Mouse (Mus musculus) large intestine, adult 2 months (tissue): Measurements from ENCODE around the gene Dync1li2. TPM values are rescaled to one million over a fixed set of nuclear protein-coding genes. Genes with fewer than 3 reads are reported as not detected.

Experiments used
- DNase-seq: peaks from one replicate; pipeline ENCODE4 v3.0.0-alpha.2; 2012; ENCODE audit warnings: low read depth, low spot score
- WGBS: fragments of 180-500 bp; shearing (Covaris S2); methylation state at CpG from one replicate; pipeline ENCODE4 v1.1.7; 2018; 5-methylcytosine and 5-hydroxymethylcytosine counted together
- polyA plus RNA-seq: library from polyadenylated mRNA; depleted of rRNA; stranded (reverse); fragments of >200 nt; gene quantifications from 2 replicates; pipeline ENCODE4 v1.2.3, GENCODE M21; 2012; rRNA removed

Dync1li2 gene
- polyA plus RNA-seq, 1 experiment, result 9.9 TPM

- 44% methylated on average over 2 of the region's 2 CpGs for WGBS
- DNase-seq, result peak; percentile 83
Observed at GRCm38 (mm10) chr8:104387980-104388379, 54.9 kb downstream of the Dync1li2 start.

DNA sequence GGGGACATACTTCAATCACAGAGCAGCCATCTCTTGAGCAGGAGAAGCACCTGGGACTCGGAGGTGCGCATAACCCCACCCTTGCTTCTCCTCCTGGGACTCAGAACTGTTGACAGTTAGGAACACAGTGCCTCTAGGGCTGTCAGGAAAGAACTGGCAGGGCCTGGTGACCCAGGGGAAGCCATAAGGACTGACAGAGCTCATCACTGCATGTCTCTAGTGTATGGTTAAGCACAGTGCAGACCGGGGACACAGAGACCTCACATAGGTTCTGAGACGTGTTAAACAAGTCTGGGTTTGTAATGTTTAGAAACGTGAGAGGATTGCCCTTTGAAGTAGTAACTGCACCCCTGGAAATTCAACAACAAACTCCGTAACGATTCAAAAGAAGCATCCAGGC is 55.3 kb downstream of the Dync1li2 start:
- 25% methylated on average over 7 of the region's 7 CpGs for WGBS
- no peak for DNase-seq

- WGBS, result 59% methylated on average over 4 of the region's 4 CpGs
- DNase-seq, result no peak
Observed at GRCm38 (mm10) chr8:104386693-104387092, 56.2 kb downstream of the Dync1li2 start.

DNA sequence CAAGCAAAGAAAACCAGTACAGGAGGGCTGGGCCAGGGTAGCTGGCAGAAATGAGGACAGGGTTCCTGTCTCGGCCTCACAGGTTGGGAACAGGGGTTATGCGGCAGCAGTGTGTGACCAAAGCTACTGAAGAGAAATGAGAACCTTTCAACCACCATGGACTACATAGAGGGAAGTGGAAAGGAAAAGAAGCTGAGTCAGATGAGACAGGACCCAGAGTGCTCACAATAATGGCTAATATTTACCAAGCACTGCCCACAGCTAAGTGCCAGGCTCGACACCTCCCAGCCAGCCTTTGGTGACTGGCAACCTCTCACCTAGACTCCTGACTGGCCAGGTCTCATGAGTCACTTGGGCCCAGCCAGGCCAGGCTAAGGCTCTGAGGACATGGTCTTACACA is 58.9 kb downstream of the Dync1li2 start:
- 48% methylated on average over 3 of the region's 3 CpGs for WGBS
- DNase-seq, result no peak

DNA sequence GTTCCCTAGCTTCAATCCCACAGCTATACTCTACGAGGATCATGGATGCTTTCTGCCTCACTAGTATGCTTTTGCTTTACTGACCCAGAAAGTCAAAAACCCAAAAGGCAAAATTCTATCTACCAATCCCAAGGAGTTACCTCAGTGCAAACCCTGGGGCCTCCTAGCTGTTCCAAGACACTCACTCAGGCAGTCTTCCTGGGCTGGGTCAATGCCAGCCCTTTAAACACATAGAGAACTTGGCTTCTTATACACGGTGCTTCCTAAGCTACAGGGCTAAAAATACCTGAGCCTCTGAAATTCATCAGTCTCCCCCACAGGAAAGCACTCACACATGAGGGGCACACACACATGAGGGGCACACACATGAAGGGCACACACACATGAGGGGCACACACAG is 59.6 kb downstream of the Dync1li2 start:
- no peak for DNase-seq
- 44% methylated on average over 2 of the region's 2 CpGs for WGBS

- WGBS, result 81% methylated on average over 5 of the region's 5 CpGs
Observed at GRCm38 (mm10) chr8:104380961-104381411, 61.9 kb downstream of the Dync1li2 start.

GRCm38 (mm10) chr8:104380269-104380668 is 62.6 kb downstream of the Dync1li2 start:
- DNase-seq, result no peak
- WGBS, result 91% methylated on average over 7 of the region's 7 CpGs

More at GRCm38 (mm10) chr8:104380961-104381411, 61.9 kb downstream of the Dync1li2 start:
- no peak for DNase-seq

DNA sequence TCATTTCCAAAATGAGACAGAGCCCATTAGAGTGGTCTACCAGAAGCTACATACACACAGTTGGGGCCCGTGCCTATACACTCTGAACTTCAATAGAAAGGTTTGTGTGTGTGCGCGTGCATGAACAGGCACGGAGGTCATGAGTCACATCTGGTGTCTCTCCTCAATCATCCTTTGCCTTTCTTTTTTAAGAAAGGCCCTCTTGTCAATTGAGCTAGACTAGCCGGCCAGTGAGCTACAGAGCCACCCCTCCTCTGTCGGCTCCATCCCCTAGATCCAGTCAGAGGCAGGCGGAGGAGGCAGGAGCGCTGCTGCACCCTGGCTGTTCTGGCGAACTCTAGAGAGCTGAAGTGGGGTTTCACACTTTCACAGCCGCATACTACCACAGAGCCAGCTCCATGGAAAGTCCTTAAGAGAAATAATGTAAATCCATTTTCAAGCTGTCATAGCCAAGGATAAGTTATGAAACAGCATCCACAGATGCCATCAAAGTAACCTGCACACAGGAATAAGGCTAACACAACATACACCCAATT is 63.5 kb downstream of the Dync1li2 start:
- WGBS, result 80% methylated on average over 10 of the region's 10 CpGs
- DNase-seq, result no peak

DNA sequence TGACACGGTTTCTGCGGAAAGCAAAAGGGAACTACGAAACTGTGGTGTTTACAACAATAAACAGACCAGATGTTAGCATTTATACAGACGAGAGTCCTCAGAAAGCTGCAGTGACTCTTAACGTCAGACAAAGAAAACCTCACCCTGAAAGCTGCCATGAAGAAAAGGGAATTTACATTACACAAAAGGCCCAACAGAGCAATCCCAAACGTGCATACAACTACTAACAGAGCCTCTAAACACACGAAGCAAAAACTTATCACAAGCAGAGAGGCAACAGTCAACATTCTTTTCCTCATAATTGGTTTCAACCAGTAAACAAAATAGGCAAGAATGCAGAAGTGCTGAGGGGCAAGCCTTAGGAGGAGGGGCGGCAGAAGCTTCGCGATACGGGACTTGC is 66.2 kb downstream of the Dync1li2 start:
- 61% methylated on average over 11 of the region's 11 CpGs for WGBS

GRCm38 (mm10) chr8:104375959-104376358 is 66.9 kb downstream of the Dync1li2 start:
- WGBS, result 51% methylated on average over 5 of the region's 5 CpGs
- no peak for DNase-seq

More for the DNA sequence above, 66.2 kb downstream of the Dync1li2 start:
- no peak for DNase-seq

DNA sequence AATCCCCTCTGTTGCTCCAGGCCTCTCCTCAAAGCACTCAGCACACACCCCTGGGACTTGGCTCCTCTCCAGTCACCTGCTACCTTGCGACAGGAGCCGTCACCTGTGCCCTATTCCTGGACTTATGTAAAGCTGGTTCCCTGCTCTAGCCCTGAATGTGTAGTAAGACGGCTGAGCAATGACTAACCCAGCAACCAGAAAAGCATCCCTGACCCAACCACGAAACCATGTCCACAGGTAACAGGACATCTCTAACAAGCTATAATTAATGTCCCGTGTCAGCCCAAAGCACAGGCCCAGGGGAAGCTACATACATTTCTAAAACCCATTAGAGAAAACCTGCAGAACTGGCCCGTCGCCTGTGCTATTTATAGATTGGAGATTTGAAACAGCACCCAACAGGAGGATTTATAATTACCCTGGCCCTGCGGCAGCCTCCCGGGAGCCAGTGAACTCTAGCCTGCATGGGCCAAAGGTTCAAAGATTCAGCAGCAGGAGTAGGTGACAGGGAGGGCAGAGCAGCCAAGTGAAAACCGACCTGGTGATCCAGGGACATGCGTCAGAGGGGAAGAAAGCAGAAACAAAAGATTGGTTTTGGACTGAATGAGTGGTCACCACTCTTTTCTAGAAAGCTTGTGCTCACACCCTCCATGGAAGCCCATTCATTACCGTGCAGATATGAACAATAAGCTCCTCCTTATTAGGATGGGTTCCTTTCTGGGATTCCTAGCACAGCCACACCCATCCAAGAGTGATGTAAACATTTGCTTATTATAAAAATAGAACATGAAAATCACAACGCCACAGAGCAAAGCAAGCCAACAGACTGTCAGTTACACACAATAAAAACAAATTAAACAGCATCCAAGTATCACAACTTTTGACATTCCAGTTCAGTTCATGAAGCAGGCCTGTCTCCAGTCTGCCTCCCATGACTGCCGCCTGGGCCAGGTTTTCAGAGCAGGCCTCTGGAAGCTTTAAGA is 67.7 kb downstream of the Dync1li2 start:
- WGBS, result 15% methylated on average over 14 of the region's 14 CpGs
- no peak for DNase-seq

GRCm38 (mm10) chr8:104374269-104374668 is 68.6 kb downstream of the Dync1li2 start:
- DNase-seq, result no peak
- 30% methylated on average over 11 of the region's 11 CpGs for WGBS

GRCm38 (mm10) chr8:104373779-104374178 is 69.1 kb downstream of the Dync1li2 start:
- DNase-seq, result no peak
- 32% methylated on average over 11 of the region's 11 CpGs for WGBS

DNA sequence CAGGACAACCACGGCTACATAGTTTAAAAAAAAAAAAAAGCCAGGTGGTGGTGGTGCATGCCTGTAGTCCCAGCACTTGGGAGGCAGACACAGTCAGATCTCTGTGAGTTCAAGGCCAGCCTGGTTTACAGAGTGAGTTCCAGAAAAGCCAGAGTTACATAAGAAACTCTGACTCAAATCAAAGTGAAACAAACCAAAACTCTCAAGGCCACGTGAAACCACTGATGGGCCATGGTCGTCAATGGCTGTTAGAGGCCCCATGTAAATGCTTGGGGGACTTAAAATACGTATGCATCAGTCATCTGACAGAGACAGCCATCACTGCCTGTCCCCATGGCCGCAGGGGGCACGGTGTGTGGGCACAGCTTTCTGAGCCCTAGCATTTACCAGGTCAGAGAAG is 71.7 kb downstream of the Dync1li2 start:
- no peak for DNase-seq
- 88% methylated on average over 6 of the region's 6 CpGs for WGBS

DNA sequence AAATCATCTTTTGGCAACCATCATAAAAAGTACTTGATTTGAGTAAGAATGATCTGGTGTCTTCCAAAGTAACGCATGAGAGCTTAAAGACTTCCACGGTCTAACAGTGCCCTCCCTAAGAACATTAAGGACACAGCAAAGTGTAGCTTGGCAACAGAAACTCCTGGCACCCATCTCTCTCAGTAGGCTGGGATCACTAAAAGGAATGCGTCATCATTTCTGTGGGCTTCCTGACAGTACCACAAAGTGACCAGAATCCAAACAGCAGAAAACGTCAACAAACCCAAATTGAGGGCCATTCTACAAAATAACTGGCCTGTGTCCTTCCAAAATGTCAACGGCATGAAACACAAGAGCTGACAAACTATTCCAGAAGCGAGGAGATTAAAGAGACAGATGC is 72.8 kb downstream of the Dync1li2 start:
- DNase-seq, result no peak
- 63% methylated on average over 6 of the region's 6 CpGs for WGBS

DNA sequence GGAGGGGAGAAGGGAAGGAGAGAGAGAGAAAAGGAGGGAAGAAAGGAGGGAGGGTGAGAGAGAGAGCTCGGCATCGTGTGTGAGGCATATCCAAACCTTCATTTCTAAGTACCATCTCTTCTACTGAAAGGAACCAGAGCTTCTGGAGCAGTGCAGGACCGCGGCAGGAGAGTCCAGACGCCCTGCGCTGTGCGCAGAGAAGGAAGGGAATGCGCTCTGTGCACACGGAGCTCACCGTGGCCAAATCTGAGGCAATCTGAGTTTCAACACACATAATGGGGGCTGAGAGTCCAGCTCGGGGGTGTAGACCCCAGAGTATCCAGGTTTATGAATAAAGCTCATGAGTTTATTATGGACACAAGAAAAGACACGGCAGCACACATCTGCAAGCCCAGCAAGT is 73.3 kb downstream of the Dync1li2 start:
- DNase-seq, result no peak
- WGBS, result 68% methylated on average over 12 of the region's 12 CpGs

Other genes with a start within 250 kb of the Dync1li2 start
- 8.8 and 9.0 TPM in 2 replicates for gene Tk2, start 194.5 kb downstream of the Dync1li2 start, polyA plus RNA-seq
- 2.8 and 4.1 TPM in 2 replicates for gene Cklf, start 192.2 kb downstream of the Dync1li2 start, polyA plus RNA-seq
- gene Cmtm2a, start 149.9 kb downstream of the Dync1li2 start, polyA plus RNA-seq, result not detected in 2 replicates
- gene Gm45711, start 133.0 kb downstream of the Dync1li2 start, polyA plus RNA-seq, result not detected in 2 replicates
- not detected in 2 replicates for gene Cmtm1, start 132.9 kb downstream of the Dync1li2 start, polyA plus RNA-seq
- gene Gm11020, start 121.5 kb downstream of the Dync1li2 start, polyA plus RNA-seq, result not detected in 2 replicates
- not detected in 2 replicates for gene Cmtm2b, start 120.8 kb downstream of the Dync1li2 start, polyA plus RNA-seq
- gene Cmtm3, start 103.6 kb downstream of the Dync1li2 start, polyA plus RNA-seq, result 20.9 and 24.8 TPM in 2 replicates
- gene Cmtm4, start 47.2 kb downstream of the Dync1li2 start, polyA plus RNA-seq, result 20.9 and 29.5 TPM in 2 replicates
- 0.02 and 0.04 TPM in 2 replicates for gene Terb1, start 66.9 kb upstream of the Dync1li2 start, polyA plus RNA-seq
- 9.9 and 10.4 TPM in 2 replicates for gene Nae1, start 91.6 kb upstream of the Dync1li2 start, polyA plus RNA-seq
- 1.4 and 1.9 TPM in 2 replicates for gene Car7, start 91.6 kb upstream of the Dync1li2 start, polyA plus RNA-seq
- gene Pdp2, start 148.4 kb upstream of the Dync1li2 start, polyA plus RNA-seq, result 3.8 and 7.1 TPM in 2 replicates
- gene Cdh16, start 181.3 kb upstream of the Dync1li2 start, polyA plus RNA-seq, result 0.07 and 0.11 TPM in 2 replicates
- 3.3 and 3.6 TPM in 2 replicates for gene Rrad, start 188.3 kb upstream of the Dync1li2 start, polyA plus RNA-seq
- gene Ciao2b, start 198.9 kb upstream of the Dync1li2 start, polyA plus RNA-seq, result 51.4 and 51.9 TPM in 2 replicates